Mouse (Mus musculus): Measurements from ENCODE around the gene Cd247.

Gene Cd247

DNA sequence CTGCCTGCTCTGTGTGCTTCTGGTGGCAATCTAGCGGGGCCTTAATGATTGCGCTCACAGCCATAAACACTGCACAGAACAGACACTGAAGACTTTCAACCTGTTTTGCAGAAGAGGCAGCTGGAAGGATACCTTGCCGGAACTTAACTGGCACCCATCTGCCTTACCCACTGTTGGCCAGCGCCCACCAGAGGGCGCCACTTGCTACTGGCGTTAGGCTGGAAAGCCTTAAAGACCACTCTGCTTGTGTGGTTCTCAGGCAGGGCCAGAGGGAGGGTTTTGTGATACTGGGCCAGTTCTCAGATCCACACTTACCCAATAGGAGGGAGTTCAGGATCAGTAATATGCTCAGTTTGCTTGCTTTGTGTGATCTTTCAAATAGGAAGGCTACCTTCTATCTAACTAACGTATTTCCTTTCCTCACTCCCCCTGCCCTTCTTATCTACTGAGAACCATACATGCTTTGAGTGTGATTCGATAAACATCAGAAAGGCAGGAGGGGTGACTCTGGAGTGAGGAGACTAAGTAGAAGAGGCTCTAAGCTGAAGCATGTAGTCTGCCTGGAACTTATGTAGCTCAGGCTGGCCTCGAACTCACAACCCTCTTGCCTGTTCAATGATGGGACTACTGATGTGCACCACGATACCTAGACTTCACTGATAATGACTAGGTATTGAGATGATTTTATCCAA lies 65.4 kb downstream of the Cd247 start:
- no peak for DNase-seq (ENCODE audit: low spot score)

DNA sequence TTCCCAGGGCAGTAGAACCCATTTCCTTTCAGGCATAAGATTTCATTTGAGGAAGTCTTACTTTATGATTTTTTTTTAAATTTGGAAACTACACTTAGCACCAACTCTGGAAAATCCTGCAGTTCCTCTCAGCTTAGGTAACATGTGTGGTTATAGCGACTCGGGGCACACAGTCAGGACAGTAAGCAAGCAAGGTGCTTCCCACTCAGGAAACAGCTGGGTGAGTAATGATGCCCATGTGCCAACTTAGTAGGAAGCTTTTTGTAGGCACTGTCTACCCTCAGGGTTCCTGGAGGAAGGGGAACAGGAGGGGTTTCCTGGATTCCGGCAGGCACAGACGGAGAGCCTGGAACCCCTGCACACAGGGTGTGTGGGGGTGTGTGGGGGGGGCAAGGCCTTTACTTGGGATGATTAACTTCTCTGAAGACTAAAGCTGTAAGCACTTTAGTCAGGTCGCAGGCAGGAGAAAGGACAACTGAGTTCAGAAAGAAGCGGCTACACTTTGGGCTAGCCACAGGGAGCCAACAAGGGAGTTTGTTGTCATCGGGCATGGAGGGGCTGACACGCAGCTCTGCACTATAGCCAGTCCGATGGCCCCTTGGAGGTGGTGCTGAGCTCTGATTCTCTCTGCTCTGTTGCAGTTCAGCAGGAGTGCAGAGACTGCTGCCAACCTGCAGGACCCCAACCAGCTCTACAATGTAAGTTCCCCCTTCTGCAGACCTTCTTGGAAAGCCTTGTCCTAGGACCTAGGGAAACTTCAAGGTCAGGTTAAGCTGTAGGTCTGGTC lies 67.5 kb downstream of the Cd247 start:
- no peak for DNase-seq (ENCODE audit: low spot score)

DNA sequence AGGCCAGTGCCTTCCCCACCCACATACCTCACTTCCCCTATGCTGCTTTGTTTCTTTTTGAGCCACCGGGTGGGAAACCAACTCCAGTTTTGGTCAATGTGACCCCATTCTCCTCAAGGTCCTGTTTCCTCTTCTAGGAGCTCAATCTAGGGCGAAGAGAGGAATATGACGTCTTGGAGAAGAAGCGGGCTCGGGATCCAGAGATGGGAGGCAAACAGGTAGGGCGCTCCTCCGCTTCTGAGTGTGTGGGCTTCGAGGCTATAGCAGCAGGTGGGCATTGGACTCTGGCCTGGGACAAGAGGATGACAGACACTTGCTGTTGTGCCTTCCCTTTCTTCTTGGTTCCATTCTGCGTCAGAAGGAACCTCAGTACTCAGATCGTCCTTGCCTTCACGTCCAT lies 68.8 kb downstream of the Cd247 start:
- DNase-seq (ENCODE audit: low spot score) = no peak

DNA sequence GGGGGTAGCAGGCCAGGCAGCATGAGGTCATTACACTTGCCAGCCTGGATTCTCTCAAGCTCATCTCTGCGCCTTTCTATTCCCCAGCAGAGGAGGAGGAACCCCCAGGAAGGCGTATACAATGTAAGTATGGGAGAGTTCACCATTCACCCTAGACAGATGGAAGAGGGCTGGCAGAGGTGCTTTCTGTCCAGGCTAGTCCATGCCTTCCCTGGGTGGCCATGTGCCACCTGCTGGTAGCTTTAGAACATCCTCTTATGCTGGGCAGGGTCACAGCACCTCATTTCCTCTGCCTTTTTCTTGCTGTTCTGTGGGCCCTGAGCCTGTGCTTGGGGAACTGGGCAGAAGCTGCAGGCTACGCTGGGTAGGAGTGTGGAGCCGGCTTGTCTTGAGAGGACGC lies 69.9 kb downstream of the Cd247 start:
- no peak for DNase-seq (ENCODE audit: low spot score)

DNA sequence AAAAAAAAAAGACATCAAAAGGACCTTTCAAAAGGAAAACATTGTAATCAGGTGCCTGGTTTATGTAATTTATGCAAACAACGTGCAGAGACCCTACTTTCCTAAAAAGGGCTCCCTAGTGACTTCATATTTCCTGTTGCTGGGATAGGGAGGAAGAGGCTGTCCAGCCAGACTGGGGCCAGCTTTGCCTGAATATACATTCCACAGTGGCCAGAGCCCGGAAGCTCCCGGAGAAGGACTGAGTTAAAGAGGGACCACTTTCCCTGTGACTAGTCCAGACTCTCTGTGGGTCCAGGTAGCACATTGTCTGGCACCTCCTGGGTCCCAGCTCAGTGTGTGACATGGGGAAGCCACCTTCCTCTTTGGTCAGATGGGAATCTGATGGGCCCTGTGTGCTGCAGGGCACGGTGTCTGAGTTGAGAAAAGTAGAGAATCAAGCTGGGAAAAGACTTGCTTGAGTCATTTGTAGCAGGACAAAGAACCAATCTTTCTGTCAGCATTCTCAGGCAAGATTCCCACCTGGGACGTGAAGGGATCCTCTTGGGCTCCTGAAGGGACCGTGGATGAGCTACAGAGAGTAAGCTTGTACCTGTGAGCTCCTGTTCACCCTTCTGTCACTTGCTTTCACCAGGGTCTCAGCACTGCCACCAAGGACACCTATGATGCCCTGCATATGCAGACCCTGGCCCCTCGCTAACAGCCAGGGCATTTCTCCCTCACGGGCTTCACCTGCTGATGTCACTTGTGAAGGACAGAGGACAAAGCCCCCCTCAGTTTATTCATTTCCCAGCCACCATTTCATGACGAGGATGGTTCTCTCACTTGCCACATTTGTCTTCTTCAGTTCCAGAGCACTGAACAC lies 72.1 kb downstream of the Cd247 start:
- no peak for DNase-seq (ENCODE audit: low spot score)

DNA sequence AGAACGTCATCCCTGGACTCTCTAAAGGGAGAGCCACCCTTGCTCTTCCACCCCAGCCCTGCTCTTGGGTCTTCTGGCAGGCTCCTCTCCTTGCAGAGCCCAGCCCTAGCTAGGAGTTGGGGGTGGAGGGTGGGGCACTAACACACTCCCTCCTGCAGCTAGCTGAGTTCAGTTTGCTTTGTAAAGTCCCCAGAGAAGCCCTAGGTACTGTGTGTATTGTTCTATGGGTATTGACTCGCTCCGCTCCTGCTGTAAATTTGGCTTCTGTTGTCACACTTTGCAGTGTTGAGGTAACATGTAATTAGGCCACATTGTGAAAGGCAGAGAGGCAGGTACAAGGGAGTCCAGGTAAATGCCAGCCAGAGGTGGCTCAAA lies 72.7 kb downstream of the Cd247 start:
- DNase-seq (ENCODE audit: low spot score) = no peak

DNA sequence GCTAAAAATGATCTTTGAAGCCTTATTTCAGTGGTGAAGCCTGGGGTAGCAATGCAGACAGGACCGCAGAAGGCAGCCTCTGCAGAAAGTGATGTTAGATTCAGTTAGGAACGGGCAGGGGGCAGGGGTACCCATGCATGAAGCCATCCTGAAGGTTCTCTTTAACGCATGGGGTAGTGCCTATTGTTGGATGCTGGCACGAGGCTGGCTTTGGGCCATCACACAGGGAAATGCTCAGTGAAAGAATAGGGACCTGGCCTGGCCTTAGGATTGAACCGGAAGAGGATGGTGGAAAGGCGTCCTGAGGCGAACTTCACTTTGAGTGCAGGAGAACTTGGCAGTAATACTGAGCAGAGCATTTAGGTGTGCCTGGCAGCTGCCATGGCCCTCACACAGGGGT lies 73.6 kb downstream of the Cd247 start:
- no peak for DNase-seq (ENCODE audit: low spot score)

DNA sequence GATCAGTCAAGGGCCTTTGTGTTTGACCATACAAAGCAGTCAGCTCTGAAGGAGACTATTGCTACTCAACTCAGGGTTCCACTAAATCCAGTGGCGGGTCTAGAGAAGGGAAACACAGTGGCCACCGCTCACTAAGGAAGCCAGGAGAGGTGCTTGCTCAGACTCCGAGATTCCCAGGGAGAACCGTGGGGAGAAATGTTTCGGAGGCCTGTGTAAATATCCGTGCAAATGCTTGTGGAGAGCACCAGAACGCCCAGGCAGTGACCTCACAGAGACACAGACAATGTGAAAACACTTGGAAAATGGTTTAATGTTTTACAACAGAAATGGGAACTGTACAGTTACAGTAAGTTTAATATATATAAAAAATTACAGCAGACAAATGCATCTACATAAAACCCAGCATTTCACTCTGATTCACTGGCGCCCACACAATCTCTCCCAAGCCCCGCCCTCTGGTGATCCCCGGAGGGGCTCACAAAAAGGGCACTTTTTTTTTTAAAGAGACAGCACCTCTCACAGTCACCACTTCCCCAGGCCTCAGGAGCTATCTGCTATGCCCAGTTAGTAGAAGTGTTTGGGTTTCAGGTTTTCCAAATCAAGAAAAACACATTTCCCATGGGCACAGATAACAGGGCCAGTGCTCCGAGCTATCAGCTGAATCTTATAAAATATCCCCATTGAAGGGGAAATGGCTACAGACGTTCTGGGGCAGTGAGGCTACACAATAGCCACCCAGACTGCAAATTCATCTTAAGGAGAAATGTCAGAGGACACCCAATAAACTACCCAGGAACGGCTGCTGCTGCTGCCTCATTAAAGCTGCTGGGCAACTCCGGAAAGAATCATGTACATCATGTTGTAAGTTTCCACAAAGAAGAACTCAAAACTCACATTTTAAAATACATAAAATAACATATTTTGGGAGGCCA lies 76.6 kb downstream of the Cd247 start:
- DNase-seq (ENCODE audit: low spot score) = no peak

DNA sequence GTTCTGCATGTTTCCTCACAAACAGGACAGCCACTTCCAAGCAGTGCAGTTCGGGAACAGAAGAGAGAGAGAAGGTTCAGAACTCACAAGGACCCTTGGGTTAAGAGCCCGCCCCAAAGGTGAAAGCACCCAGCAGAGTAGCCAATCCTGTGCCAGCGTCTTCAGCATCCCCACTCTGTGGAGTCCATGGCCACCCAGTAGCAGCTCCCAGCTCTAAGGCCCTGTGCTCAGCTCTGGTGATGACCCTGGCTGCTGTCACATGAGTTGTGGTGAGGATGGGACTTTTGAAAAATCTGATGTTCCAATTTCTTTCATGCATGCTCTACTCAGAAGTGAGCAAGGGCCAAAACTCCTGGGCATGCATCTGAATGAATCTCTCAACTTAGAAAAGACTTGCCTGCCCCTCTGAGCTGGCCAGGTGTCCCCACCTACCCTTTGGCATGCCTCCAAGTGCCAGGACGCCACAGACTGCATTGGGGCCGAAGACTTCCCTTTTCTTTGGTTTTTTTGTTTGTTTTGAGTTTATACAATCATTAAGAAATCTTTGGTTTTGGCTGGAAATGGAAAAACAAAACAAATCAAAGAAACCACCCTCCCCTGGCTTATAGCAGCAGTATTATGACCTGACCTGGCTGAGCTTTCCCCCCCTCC lies 78.3 kb downstream of the Cd247 start:
- DNase-seq (ENCODE audit: low spot score) = no peak

DNA sequence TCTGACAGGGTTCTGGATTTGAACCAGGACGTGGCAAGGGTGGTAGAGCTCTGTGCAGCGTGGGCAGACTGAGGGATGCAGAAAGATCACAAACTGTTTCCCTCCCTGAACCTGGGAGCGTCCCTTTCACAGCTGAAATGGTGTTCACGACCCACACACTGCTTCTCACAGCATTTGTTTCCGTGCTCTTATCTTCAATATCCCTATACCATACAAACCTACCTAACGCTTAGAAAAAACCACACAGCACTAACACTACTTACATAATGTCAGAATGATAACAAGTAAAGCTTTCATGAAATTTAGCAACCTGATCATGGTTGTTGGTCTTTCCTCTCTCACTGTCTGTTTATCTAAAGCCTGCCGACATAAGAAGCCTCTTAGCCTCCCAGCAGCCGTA lies 80.2 kb downstream of the Cd247 start:
- DNase-seq (ENCODE audit: low spot score) = no peak

DNA sequence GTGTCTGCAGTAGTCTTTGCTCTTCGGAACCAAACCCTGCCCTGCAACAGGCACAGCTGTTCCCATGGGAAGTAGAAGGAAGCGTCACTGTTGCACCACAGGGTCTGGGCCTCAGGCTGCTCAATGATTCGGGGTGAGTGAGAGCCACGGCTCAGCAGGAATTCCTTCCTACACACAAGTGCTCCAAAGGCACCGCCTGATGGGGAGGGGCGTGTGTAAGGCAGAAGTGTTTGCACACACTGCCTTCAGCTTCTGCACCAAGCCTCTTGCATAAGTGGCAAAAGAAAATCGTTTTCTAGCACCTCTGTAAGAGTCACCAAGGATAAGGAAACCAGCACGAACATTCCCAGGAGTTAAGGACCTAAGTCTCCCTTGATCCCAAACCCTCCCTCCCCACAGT lies 86.2 kb downstream of the Cd247 start:
- no peak for DNase-seq (ENCODE audit: low spot score)

DNA sequence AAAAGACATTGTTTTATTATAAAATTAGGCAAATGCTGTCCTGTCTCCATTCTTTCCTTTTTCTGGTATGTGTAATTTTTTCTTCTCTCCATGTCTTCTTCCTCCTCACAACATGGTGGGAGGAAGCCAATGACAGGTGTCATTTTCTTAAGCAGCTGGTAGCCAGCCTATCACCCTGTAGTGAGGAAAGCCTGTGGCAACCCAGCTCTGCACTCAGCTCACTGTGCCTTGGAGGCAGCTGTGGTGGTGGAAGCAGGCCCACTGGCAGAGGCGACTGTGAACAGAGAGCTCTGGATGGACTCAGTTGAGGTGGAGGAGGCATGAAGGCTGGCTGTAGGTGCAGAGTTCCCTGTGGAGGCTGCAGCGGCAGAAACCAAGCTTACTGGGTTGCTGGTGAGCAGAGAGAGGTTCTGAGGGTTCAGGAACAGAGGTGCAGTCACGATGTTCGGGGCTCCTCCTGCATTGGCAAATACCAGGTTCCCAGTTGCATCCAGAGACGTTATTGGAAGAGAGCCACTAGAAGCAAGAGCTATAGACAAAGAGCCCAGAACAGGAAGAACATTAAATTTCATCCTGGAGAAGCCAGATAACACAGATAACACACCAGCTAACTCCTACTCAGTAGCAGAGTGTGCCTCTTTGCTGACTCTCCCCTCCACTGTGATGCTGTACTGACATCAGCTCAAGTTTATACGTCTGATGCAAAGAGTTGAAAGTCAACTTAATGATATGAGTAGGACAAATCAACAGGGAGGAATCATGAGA lies 87.2 kb downstream of the Cd247 start:
- no peak for DNase-seq (ENCODE audit: low spot score)

DNA sequence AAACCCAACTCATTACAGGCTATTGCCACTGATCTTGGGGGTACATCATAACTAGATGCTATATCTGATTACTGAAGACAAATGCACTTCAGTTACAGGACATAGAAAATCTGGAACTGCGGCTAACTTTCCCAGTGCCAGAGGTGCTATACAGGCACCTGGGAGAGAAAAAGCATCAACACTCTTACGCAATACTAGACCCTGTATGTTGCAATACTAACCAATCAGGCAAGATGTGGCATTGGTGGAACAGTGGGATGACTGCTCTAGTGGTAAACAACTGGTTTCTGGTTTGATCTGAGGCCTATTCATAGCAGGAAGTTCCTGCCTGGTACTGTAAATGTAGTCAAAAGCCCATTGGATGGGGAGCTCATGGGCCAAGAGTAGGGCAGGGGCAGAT lies 90.3 kb downstream of the Cd247 start:
- DNase-seq (ENCODE audit: low spot score) = no peak

DNA sequence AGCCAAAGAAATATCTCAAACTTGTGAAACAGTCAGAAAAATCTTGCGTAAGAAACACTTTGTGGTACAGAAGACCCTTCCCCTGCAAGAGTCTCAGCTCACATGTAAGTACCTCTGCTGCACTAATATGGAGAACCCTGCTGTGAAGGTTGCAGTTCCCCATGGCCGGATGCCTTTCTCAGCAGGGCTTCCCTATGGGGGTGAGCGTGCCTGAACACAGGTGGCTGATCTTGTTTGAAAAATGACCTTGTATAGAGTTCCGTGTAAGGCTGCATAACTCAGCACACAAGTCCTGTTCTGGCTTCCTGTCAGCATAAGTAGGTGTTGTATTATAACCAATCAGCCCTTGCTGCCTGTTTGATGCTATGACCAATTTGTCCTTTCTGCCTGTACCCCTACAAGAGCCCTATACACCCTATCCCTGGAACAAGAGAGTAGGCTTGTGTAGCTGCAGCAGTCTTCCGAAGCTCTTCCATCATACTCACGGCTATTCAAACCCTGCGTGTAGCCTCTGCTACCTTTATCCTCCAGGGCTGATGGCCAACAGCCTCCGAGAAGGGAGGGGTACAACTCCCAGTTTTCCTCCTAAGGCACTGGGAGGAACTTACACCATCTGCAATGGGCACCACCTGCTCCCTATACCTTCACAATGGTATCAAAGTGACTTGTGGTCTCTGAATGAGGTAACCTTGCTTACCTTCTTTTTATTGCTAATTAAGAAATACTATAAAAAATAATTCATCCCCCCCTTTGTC lies 93.8 kb downstream of the Cd247 start:
- no peak for DNase-seq (ENCODE audit: low spot score)

DNA sequence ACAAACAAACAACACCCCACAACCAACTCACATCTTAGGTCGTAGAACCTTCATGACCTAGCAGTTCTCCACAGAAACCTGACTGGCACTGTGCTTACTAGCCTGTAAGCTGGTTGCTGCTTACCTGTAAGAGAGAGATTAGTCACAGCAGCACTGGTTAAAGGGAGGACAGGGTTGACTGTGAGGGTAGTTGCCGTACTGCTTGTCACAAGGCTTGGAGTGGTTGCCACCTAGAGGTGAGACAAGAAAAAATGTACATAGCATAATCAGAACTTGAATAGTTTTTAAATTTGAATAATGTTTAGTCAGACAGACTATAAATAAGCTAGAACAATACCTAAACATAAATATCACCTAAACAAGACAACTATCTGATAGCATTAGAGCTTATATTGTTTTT lies 103.2 kb downstream of the Cd247 start:
- no peak for DNase-seq (ENCODE audit: low spot score)

DNA sequence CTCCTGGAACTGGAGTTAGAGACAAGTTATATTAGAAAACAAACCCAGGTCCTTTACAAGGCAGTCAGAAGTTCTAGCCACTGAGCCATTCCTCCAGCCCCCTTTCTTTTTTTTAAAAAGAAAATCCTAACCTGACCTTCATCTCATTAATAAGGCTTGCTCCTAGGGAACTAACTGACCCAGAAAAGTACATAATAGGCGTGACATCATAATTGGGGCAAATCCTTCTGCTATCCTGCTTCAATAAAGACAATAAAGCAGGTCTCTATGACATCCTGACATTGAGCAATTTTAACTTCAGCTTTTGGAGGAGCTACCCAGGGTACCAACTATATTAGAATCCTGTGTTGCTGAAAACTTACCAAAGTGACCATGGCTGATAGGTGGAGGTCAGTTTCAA lies 115.1 kb downstream of the Cd247 start:
- DNase-seq (ENCODE audit: low spot score) = no peak

DNA sequence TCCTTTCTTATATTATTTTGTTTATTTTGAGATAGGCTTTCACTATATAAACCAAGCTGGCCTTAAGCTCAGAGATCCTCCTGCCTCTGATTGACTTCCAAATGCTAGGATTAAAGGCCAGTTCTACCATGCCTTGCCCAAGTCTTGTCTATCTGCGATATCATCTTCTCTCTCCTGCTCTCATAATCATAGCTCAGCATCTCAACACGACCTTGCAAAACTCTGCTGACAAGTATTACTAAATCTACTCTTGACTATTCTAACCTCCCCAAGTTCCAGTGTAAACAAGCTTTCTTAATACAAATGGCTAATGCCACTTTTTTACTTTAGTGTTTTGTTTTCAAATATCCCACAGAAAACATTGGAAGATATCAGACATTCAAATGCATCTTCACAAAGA lies 119.7 kb downstream of the Cd247 start:
- no peak for DNase-seq (ENCODE audit: low spot score)

DNA sequence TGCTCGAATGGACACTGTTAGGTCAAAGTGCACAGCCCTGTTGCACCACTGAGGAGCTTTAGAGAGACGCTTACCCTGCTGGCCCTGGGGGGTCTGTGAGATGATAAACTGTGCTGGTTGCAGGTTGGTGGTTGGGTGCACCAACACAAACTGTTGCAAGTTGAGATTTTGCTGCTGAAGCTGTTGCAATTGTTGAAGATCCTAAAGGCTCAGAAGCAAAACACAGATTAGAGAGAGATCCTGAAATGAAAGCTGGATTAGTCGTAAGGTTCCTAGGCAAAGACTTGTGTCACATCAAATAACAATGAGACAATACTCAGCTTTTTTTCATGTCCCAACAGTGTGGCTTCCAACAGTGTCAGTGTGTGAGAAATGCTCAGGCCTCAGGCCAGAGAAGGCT lies 120.3 kb downstream of the Cd247 start:
- DNase-seq (ENCODE audit: low spot score) = no peak

DNA sequence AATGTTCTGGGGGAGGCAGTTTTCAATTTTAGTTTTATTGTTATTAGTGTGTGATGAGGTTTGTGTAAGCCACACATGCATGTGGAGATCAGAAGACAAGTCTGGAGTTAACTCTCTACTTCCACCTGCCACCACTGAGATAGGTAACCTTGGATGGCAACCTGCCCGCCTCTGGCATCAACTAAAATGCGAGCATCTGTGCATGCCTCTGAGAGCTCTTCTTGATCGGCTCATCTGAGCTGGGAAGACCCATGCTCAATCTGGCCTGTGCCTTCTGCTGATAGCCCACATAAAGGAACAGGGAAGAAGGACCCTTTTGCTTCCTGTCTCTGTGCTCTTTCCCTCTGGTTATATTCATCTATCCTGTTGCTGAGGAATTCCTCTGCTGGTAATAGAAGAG lies 121.0 kb downstream of the Cd247 start:
- DNase-seq (ENCODE audit: low spot score) = no peak

Measured in layer of hippocampus, adult 9-10 months (tissue).